10 mouse cellular contexts compared by ENCODE assay signal in genomic region chr19:43584788-43585187, GRCm38 (mm10). TPM values are rescaled to one million over a fixed set of nuclear protein-coding genes. Genes with fewer than 3 reads are reported as not detected.
DNase-seq lines count a peak whose midpoint lies in the region; ATAC-seq lines count a peak whose summit lies in the region.
"Had no signal": no experiment of that assay in that cellular context is flagged by ENCODE, and none has a peak within 500 bp of the region (broad histone marks: within the 10 kb centered on the region; RNA-seq: fewer than 3 reads in every experiment).

No protein-coding gene starts in this region.

- no peak overlapping the region; the same call in 1 of the 2 replicates for H3K4me2 ChIP-seq in embryonic facial prominence, embryonic 11.5 days (ENCODE audit: low read depth, low read length)
- peak overlapping the region; percentile 25 for H3K4me2 ChIP-seq in hindbrain, embryonic 16.5 days (ENCODE audit: low read length)
- peak overlapping the region; percentile 38 for H3K4me2 ChIP-seq in liver, embryonic 11.5 days
- H3K4me2 ChIP-seq in stomach, embryonic 14.5 days (replicated peaks; ENCODE audit: low read depth, low read length) = peak overlapping the region; percentile 42

- H3K27ac ChIP-seq in embryonic facial prominence, embryonic 11.5 days (replicated peaks; ENCODE audit: low read depth, low read length) = no peak overlapping the region
- H3K27ac ChIP-seq in hindbrain, embryonic 16.5 days (ENCODE audit: low read depth, low read length) = no peak overlapping the region
- no peak overlapping the region for H3K27ac ChIP-seq in liver, embryonic 11.5 days (ENCODE audit: low read depth, low read length)
- no peak overlapping the region for H3K27ac ChIP-seq in stomach, embryonic 14.5 days (ENCODE audit: low read length)

- no peak overlapping the region for H3K9ac ChIP-seq in embryonic facial prominence, embryonic 11.5 days (replicated peaks; ENCODE audit: low read length)
- H3K9ac ChIP-seq in hindbrain, embryonic 16.5 days (ENCODE audit: low read depth, low read length) = no peak overlapping the region
- H3K9ac ChIP-seq in liver, embryonic 11.5 days (ENCODE audit: low read depth, low read length) = no peak overlapping the region
- H3K9ac ChIP-seq in stomach, embryonic 14.5 days (replicated peaks; ENCODE audit: low read depth, low read length) = no peak overlapping the region

- WGBS in embryonic facial prominence, embryonic 11.5 days = 3% methylated on average over 13 of the region's 13 CpGs
- 5% methylated on average over 13 of the region's 13 CpGs for WGBS in hindbrain, embryonic 16.5 days
- WGBS in liver, embryonic 11.5 days = 3% methylated on average over 13 of the region's 13 CpGs
- WGBS in stomach, embryonic 14.5 days = 2% methylated on average over 13 of the region's 13 CpGs

- H3K4me3 ChIP-seq in embryonic facial prominence, embryonic 11.5 days (ENCODE audit: low read depth, low read length) = no peak overlapping the region
- H3K4me3 ChIP-seq in hindbrain, embryonic 16.5 days (ENCODE audit: low read length) = no peak overlapping the region
- H3K4me3 ChIP-seq in liver, embryonic 11.5 days (ENCODE audit: low read depth, low read length) = no peak overlapping the region
- H3K4me3 ChIP-seq in stomach, embryonic 14.5 days (ENCODE audit: low read depth, low read length) = peak overlapping the region; percentile 14; the same call in 1 of the 2 replicates

- peak; percentile 60 for DNase-seq in ZHBTc4 (ENCODE audit: low read depth, low spot score)
- DNase-seq in embryonic facial prominence, embryonic 11.5 days (ENCODE audit: low spot score) = peak; percentile 54
- DNase-seq in liver, embryonic 11.5 days (ENCODE audit: low spot score) = no peak
- no peak for DNase-seq in right cerebral cortex, adult 18-20 months
- DNase-seq in cerebellum, adult 9-10 months = no peak
- no peak for DNase-seq in layer of hippocampus, postnatal 10 days (ENCODE audit: low spot score in 2 of 2)

- H3K36me3 ChIP-seq in embryonic facial prominence, embryonic 11.5 days (replicated peaks; ENCODE audit: control insufficient read depth, insufficient read depth, low read depth, low read length) = no peaks in the 10 kb centered on the region
- no peaks in the 10 kb centered on the region for H3K36me3 ChIP-seq in hindbrain, embryonic 16.5 days (ENCODE audit: control insufficient read depth, insufficient read depth, low read length)
- H3K36me3 ChIP-seq in liver, embryonic 11.5 days (ENCODE audit: control insufficient read depth, insufficient read depth, low read length) = no peaks in the 10 kb centered on the region
- H3K36me3 ChIP-seq in stomach, embryonic 14.5 days (ENCODE audit: control insufficient read depth, insufficient read depth, low read length) = no peaks in the 10 kb centered on the region

- peaks cover 42% of the 10 kb centered on the region for H3K27me3 ChIP-seq in embryonic facial prominence, embryonic 11.5 days (ENCODE audit: control insufficient read depth, insufficient read depth, low read length)
- H3K27me3 ChIP-seq in hindbrain, embryonic 16.5 days (replicated peaks; ENCODE audit: control insufficient read depth, insufficient read depth, low read length) = peaks cover 43% of the 10 kb centered on the region
- peaks cover 59% of the 10 kb centered on the region for H3K27me3 ChIP-seq in liver, embryonic 11.5 days (replicated peaks; ENCODE audit: control insufficient read depth, insufficient read depth, low read length)
- peaks cover 25% of the 10 kb centered on the region for H3K27me3 ChIP-seq in stomach, embryonic 14.5 days (ENCODE audit: control insufficient read depth, insufficient read depth, low read length)
- H3K27me3 ChIP-seq: Patski had no signal

- no peaks in the 10 kb centered on the region for H3K4me1 ChIP-seq in embryonic facial prominence, embryonic 11.5 days (ENCODE audit: control insufficient read depth, insufficient read depth, low read length)
- no peaks in the 10 kb centered on the region; the same call in 1 of the 2 replicates for H3K4me1 ChIP-seq in hindbrain, embryonic 16.5 days (ENCODE audit: control insufficient read depth, insufficient read depth, low read depth, low read length)
- H3K4me1 ChIP-seq in liver, embryonic 11.5 days (replicated peaks; ENCODE audit: control insufficient read depth, insufficient read depth, low read length) = no peaks in the 10 kb centered on the region
- peaks cover 5% of the 10 kb centered on the region; the same call in 1 of the 2 replicates for H3K4me1 ChIP-seq in stomach, embryonic 14.5 days (ENCODE audit: control insufficient read depth, insufficient read depth, low read length)

- H3K9me3 ChIP-seq in embryonic facial prominence, embryonic 11.5 days (replicated peaks; ENCODE audit: control insufficient read depth, low read length) = no peaks in the 10 kb centered on the region
- H3K9me3 ChIP-seq in hindbrain, embryonic 16.5 days (ENCODE audit: control insufficient read depth, low read length) = no peaks in the 10 kb centered on the region
- no peaks in the 10 kb centered on the region for H3K9me3 ChIP-seq in liver, embryonic 11.5 days (ENCODE audit: control insufficient read depth, low read length)
- no peaks in the 10 kb centered on the region for H3K9me3 ChIP-seq in stomach, embryonic 14.5 days (ENCODE audit: control insufficient read depth, low read depth, low read length)

- no peak for ATAC-seq in embryonic facial prominence, embryonic 11.5 days (replicated peaks; ENCODE audit: insufficient number of reproducible peaks, low FRiP score, low TSS enrichment, low read depth)
- ATAC-seq in hindbrain, embryonic 16.5 days = no peak
- no peak for ATAC-seq in liver, embryonic 11.5 days (replicated peaks; ENCODE audit: low FRiP score)
- peak; percentile 61; the same call in 1 of the 2 replicates for ATAC-seq in stomach, embryonic 14.5 days (ENCODE audit: insufficient number of reproducible peaks, insufficient read depth, low FRiP score, low read depth)
- ATAC-seq: Patski had no signal

RNA-seq across cellular contexts. Expression of gene Nkx2-3, which starts 27.3 kb away (rescaled TPM):
- polyA plus RNA-seq in embryonic facial prominence, embryonic 11.5 days (2014; fragmentation: Nextera tagmentation; extraction: Ambion mirVana) = 2.0 and 2.7 TPM in 2 replicates
- 0.19 TPM in 1 of 2 replicates, not detected in the other for polyA plus RNA-seq in hindbrain, embryonic 16.5 days (2015; fragmentation: Nextera tagmentation; extraction: Ambion mirVana)
- polyA plus RNA-seq in liver, embryonic 11.5 days (2014; fragmentation: Nextera tagmentation; extraction: Ambion mirVana) = 1.2 and 2.3 TPM in 2 replicates
- 5.5 and 6.9 TPM in 2 replicates for polyA plus RNA-seq in stomach, embryonic 14.5 days (2014; fragmentation: Nextera tagmentation; extraction: Ambion mirVana)
- not detected for total RNA-seq in layer of hippocampus, postnatal 10 days (2021)
- total RNA-seq: heart, postnatal 36 days had no signal

Comparison
In these comparisons a context has a peak if more than half of its experiments do, and no peak if none do; other contexts are left out.
1. DNase-seq: peak in ZHBTc4 (single experiment) and embryonic facial prominence, embryonic 11.5 days (single experiment); none in liver, embryonic 11.5 days (single experiment), right cerebral cortex, adult 18-20 months (single experiment), cerebellum, adult 9-10 months (single experiment) and layer of hippocampus, postnatal 10 days (0 of 2).